Mouse (Mus musculus) thymus, postnatal 0 days (tissue): ENCODE data around the gene Tbc1d21. TPM values are rescaled to one million over a fixed set of nuclear protein-coding genes. Genes with fewer than 3 reads are reported as not detected.

Source experiments
- polyA plus RNA-seq: library from polyadenylated mRNA; unstranded; fragments of >200 nt; fragmentation: Nextera tagmentation; extraction: Ambion mirVana; gene quantifications from 2 replicates; pipeline ENCODE4 v1.2.1, GENCODE M21; 2015

The Tbc1d21 gene
- polyA plus RNA-seq, 1 experiment from 2014 or later = not detected

Other genes starting within 250 kb of the Tbc1d21 start
- gene Islr, start 166.1 kb downstream of the Tbc1d21 start, polyA plus RNA-seq = 11.5 and 14.7 TPM in 2 replicates
- 0.06 TPM in 1 of 2 replicates, not detected in the other for gene Islr2, start 166.1 kb downstream of the Tbc1d21 start, polyA plus RNA-seq
- 17.8 and 18.3 TPM in 2 replicates for gene Pml, start 120.7 kb downstream of the Tbc1d21 start, polyA plus RNA-seq
- gene Stoml1, start 117.3 kb downstream of the Tbc1d21 start, polyA plus RNA-seq = 48.3 and 55.1 TPM in 2 replicates
- gene Loxl1, start 57.3 kb downstream of the Tbc1d21 start, polyA plus RNA-seq = 4.3 and 4.7 TPM in 2 replicates
- 0.60 and 0.64 TPM in 2 replicates for gene Insyn1, start 118.1 kb upstream of the Tbc1d21 start, polyA plus RNA-seq
- 2.6 and 2.9 TPM in 2 replicates for gene Cd276, start 185.0 kb upstream of the Tbc1d21 start, polyA plus RNA-seq
- 88.2 and 96.4 TPM in 2 replicates for gene Nptn, start 211.8 kb upstream of the Tbc1d21 start, polyA plus RNA-seq